Mouse (Mus musculus): ENCODE data around the gene Olfr768.
"Not testable (repeated sequence)": the region's sequence is repeated elsewhere in the genome, so short reads cannot be mapped to it uniquely, and the experiment has no call there.

The Olfr768 gene

DNA sequence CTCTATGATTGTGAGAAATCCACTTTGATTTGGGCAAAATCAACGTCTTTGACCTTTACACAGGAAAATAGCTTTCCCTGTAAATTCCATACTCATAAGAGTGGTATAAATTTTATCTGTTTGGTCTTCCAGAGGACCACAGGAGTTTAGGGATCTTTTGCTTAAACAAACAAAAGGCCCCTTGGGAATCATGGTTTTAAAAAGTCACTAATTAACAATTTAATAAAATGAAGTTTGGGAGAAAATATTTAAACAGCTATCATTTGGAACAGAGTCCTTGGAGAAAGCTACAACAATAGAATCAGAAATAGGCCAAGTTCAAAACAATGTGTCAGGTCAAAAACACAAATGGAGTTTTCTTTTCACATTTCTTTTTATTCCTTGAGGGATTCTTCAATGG lies at the start of gene Olfr768:
Gene Olfr768 (minus strand): TSS at position 101 of the 400 bp plus-strand sequence.
- no peak for DNase-seq (ENCODE audit: low spot score)

DNA sequence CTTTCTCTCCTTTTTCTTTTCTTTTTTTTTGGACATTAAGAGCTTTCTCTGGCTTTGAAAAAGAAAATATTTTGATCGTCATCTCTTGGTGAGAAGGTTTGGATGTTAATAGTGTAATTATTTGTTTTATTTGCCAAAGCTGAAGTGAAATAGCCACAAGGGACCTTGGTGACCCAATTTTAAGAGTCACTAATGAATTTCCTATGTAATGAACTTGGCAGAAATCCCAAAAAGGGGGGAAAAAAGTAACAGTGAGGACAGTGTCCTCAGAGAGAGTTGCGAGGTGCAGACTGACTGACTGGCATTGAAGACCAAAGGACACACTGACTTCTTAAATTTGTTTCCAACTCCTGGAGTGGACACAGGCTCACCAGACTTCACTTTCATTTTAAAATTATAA lies 39.7 kb upstream of the Olfr768 start, which contains the start of gene Olfr770:
Gene Olfr770 (minus strand): TSS at position 101 of the 400 bp plus-strand sequence.
- no peak for DNase-seq (ENCODE audit: low spot score)

DNA sequence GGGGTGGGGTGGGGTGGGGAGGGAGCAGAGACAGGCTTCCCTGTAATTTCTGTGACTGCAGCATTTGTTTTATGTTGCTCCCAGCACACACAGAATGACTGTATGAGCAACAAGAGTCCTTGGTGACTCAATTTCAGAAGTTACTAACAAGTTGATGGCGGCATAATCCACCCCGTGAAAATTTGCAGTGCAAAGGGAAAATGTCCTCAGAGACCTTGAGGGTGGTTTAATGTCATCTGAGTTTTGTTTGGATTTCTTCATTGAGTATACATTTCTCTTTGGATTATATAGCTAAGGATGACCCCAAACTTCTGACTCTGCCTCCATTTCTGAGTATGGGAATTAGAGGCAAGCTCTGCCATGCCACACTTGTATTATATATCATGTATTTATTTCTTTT lies 18.6 kb upstream of the Olfr768 start, which contains the start of gene Olfr769:
Gene Olfr769 (minus strand): TSS at position 101 of the 400 bp plus-strand sequence.
- DNase-seq (ENCODE audit: low spot score): no peak

DNA sequence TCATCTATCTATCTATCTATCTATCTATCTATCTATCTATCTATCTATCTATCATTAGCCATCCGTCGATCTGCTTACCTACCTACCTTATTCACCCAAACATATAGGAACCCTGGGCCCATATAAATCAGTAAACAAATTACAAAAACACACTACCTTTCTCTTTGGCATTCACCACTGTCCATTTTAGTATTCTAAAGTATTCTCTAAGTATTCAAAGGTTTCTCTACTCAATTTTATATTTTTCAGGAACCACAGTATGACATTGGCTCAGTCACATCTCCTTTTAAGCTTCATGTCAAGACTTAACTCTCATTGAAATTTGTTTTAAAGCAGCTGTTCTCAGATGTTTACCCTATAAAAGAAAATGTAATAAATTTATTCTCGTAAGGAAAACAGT lies 16.0 kb upstream of the Olfr768 start:
- no peak for DNase-seq (ENCODE audit: low spot score)

DNA sequence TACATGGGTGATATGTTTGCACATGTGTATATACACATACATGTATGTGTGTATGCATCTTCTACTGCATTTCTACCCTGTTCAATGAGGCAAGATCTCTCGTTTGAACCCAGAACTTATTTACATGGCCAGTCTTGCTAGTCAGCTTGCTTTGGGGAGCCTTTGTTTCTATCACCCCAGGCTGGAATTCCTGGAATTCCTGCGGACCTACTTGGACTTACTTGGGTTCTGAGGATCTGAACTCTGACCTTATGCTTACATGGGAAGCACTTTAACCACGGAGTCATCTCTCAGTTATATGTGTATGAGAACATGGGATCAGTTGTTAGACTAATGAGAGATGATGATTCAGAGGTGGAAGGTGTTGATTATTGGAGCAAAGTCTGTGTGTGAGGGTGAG lies 2.1 kb upstream of the Olfr768 start:
- peak; percentile 9 for DNase-seq (ENCODE audit: low spot score)

DNA sequence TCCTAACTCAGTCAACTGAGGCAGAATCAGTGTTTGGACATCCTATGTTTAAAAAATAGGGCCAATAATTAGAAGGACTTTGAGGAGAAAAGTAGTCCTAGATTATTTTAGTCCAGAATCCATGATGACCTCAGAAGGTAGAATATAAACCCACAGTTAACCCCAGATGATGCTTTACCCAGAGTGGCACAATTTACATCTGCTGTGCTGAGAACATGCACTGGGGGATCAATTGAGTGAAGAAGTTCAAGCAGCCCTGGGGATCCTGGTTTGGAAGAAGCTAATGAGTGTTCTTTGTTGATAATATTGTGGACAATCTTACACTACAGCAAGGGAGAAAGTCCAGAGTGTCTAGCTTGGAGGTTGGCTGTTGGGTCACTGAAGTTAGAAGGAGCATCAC lies 16.4 kb downstream of the Olfr768 start, which contains the start of gene Olfr767:
Gene Olfr767 (minus strand): TSS at position 101 of the 400 bp plus-strand sequence.
- not testable (repeated sequence) for DNase-seq (ENCODE audit: low spot score)

DNA sequence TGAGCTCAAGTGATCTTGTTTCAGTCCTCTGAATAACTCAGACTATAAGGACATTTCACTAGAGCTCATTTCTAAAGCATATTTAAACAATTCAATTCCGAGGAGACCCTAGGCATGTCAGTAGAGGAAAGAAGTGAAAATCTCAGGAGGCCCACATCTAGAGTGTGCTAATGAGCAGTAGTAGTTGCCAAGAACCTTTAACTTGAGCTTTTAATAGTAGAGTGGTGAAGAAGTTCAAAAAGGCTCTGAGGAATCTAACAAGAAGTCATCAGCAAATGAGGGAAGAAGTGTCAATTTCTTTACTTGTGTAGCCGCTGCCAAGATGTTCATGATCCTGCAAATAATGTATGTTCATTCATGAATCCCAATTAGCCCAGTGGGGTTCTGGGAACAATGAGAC lies 30.3 kb downstream of the Olfr768 start, which contains the start of gene Olfr766-ps1:
Gene Olfr766-ps1 (minus strand): TSS at position 101 of the 400 bp plus-strand sequence.
- DNase-seq (ENCODE audit: low spot score): no peak

DNA sequence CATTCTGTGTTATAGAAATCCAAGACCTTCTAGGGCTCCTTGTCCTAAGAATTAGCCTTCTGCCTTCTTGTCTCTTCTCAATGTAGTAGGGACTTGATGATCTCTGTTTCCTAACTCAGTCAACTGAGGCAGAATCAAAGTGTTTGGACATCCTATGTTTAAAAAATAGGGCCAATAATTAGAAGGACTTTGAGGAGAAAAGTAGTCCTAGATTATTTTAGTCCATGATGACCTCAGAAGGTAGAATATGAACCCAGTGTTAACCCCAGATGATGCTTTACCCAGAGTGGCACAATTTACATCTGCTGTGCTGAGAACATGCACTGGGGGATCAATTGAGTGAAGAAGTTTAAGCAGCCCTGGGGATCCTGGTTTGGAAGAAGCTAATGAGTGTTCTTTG lies 49.3 kb downstream of the Olfr768 start, which contains the start of gene Olfr765:
Gene Olfr765 (minus strand): TSS at position 101 of the 400 bp plus-strand sequence.
- not testable (repeated sequence) for DNase-seq (ENCODE audit: low spot score)

Measured in embryo, embryonic 10 days (tissue).